Mouse (Mus musculus): Measurements from ENCODE around the gene Cachd1. TPM values are rescaled to one million over a fixed set of nuclear protein-coding genes. Genes with fewer than 3 reads are reported as not detected.

Cachd1 gene
- polyA plus RNA-seq, 1 experiment, result 43.1 TPM

GRCm38 (mm10) chr4:101043691-101044090 lies 267.2 kb downstream of the Cachd1 start:
- WGBS, result 73% methylated on average over 2 of the region's 2 CpGs
- Histone ChIP-seq H3K4me3 (replicated peaks; ENCODE audit: extremely low read depth, low read depth, low read length) (no peak overlapping the region), H3K4me1 (ENCODE audit: control insufficient read depth, insufficient read depth, low read length) (no peaks in the 10 kb centered on the region)
- TF ChIP-seq CTCF (IDR thresholded peaks at IDR 0.05; ENCODE audit: insufficient read depth, low read length) (no peak), POLR2A (IDR thresholded peaks at IDR 0.05; ENCODE audit: borderline replicate concordance, extremely low read depth, low read depth, low read length) (no peak)
- no peak for DNase-seq

- no peak overlapping the region for H3K4me3 ChIP-seq (replicated peaks; ENCODE audit: extremely low read depth, low read depth, low read length)
- TF ChIP-seq POLR2A (IDR thresholded peaks at IDR 0.05; ENCODE audit: borderline replicate concordance, extremely low read depth, low read depth, low read length) (no peak), CTCF (IDR thresholded peaks at IDR 0.05; ENCODE audit: insufficient read depth, low read length) (no peak)
Observed at GRCm38 (mm10) chr4:101044149-101044548, 267.7 kb downstream of the Cachd1 start.

DNA sequence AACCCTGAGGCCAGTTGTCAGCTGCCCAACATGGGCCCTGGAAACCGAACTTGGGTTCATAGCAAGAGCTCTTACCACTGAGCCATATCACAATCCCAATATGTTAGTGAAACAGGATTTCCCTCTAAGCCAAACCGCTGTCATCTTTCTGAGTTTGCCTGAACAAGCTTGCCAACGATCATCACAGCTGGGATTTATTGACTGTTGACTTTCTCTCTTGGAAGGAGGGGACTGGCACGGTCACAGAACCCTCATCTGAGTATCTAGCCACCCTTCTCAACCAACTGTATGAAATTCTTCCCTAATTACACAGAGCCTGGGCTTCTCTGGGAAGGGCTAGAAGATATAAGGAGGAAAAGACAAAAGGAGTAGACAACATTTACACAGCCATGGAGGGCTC lies 270.1 kb downstream of the Cachd1 start:
- Histone ChIP-seq H3K4me1 (ENCODE audit: control insufficient read depth, insufficient read depth, low read length) (no peaks in the 10 kb centered on the region), H3K4me3 (replicated peaks; ENCODE audit: extremely low read depth, low read depth, low read length) (no peak overlapping the region)
- no peak for DNase-seq
- WGBS, result 51% methylated on average over 4 of the region's 4 CpGs
- TF ChIP-seq CTCF (IDR thresholded peaks at IDR 0.05; ENCODE audit: insufficient read depth, low read length) (no peak), POLR2A (IDR thresholded peaks at IDR 0.05; ENCODE audit: borderline replicate concordance, extremely low read depth, low read depth, low read length) (no peak)

More at GRCm38 (mm10) chr4:101044149-101044548, 267.7 kb downstream of the Cachd1 start:
- DNase-seq, result no peak
- no peaks in the 10 kb centered on the region for H3K4me1 ChIP-seq (ENCODE audit: control insufficient read depth, insufficient read depth, low read length)

- DNase-seq, result no peak
- 34% methylated on average over 2 of the region's 2 CpGs for WGBS
- Histone ChIP-seq H3K4me3 (replicated peaks; ENCODE audit: extremely low read depth, low read depth, low read length) (no peak overlapping the region), H3K4me1 (ENCODE audit: control insufficient read depth, insufficient read depth, low read length) (no peaks in the 10 kb centered on the region)
- TF ChIP-seq CTCF (IDR thresholded peaks at IDR 0.05; ENCODE audit: insufficient read depth, low read length) (no peak), POLR2A (IDR thresholded peaks at IDR 0.05; ENCODE audit: borderline replicate concordance, extremely low read depth, low read depth, low read length) (no peak)
Observed at GRCm38 (mm10) chr4:101062146-101062545, 285.7 kb downstream of the Cachd1 start.

- TF ChIP-seq POLR2A (IDR thresholded peaks at IDR 0.05; ENCODE audit: borderline replicate concordance, extremely low read depth, low read depth, low read length), result no peak
- TF ChIP-seq CTCF (IDR thresholded peaks at IDR 0.05; ENCODE audit: insufficient read depth, low read length), result no peak
- DNase-seq, result no peak
- H3K4me1 ChIP-seq (ENCODE audit: control insufficient read depth, insufficient read depth, low read length), result no peaks in the 10 kb centered on the region; the same call in 1 of the 2 replicates
- 48% methylated on average over 5 of the region's 5 CpGs for WGBS
- H3K4me3 ChIP-seq (replicated peaks; ENCODE audit: extremely low read depth, low read depth, low read length), result no peak overlapping the region
Observed at GRCm38 (mm10) chr4:101066401-101066800, 289.9 kb downstream of the Cachd1 start.

- no peak for TF ChIP-seq CTCF (IDR thresholded peaks at IDR 0.05; ENCODE audit: insufficient read depth, low read length)
- TF ChIP-seq POLR2A (IDR thresholded peaks at IDR 0.05; ENCODE audit: borderline replicate concordance, extremely low read depth, low read depth, low read length), result no peak
- no peaks in the 10 kb centered on the region; the same call in 1 of the 2 replicates for H3K4me1 ChIP-seq (ENCODE audit: control insufficient read depth, insufficient read depth, low read length)
- DNase-seq, result no peak
- 4% methylated on average over 50 of the region's 54 CpGs for WGBS
- peak within 1 kb of the TSS; percentile 78 for H3K4me3 ChIP-seq (replicated peaks; ENCODE audit: extremely low read depth, low read depth, low read length)
Observed at GRCm38 (mm10) chr4:101068786-101069153, 292.3 kb downstream of the Cachd1 start, which contains the start of gene Raver2. Gene Raver2, plus strand, starts transcription at chr4:101068983.

DNA sequence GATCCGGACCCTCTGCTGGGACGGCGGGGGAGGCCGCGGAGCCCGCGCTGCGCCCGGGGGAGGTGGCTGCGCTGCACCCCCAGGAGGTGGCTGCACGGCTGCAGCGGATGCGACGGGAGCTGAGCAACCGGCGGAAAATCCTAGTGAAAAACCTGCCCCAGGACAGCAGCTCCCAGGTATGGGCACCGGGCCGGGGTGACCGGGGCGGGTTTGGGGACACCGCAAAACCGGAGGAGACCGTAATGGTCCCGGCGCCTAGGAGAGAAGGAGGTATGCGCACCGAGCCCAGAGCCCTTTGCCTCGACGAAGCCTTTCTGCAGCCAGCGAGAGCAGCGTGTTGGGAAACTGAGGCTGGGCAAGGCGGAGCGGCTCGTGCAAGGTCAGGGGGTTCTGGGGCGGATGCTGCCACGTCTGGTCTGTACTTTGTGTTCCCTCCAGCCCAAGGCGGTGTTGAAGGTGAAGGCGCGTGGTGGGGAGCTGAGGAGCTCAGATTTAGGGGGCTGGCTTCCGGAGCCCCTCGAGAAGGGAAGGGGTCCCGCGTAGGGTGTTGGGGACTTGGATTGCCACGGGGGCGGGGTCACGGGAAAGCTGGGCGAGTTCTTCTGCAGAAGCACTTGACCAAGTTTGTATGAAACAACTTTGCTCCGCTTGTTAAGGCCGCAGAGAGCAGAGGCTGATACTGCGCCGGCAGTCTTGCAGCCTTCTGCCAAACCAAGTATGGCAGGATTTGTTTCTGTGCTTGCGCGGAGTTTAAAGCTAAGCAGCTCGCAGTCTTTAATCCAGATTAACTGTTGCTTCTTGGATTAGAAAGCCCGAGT lies 292.9 kb downstream of the Cachd1 start:
- no peak for TF ChIP-seq POLR2A (IDR thresholded peaks at IDR 0.05; ENCODE audit: borderline replicate concordance, extremely low read depth, low read depth, low read length)
- WGBS, result 2% methylated on average over 55 of the region's 55 CpGs
- peak; percentile 49 for DNase-seq
- Histone ChIP-seq H3K4me3 (replicated peaks; ENCODE audit: extremely low read depth, low read depth, low read length) (peak overlapping the region; percentile 78), H3K4me1 (ENCODE audit: control insufficient read depth, insufficient read depth, low read length) (no peaks in the 10 kb centered on the region; the same call in 1 of the 2 replicates)

- 31% methylated on average over 4 of the region's 4 CpGs for WGBS
- Histone ChIP-seq H3K4me1 (ENCODE audit: control insufficient read depth, insufficient read depth, low read length) (no peaks in the 10 kb centered on the region; the same call in 1 of the 2 replicates), H3K4me3 (replicated peaks; ENCODE audit: extremely low read depth, low read depth, low read length) (no peak overlapping the region)
- no peak for TF ChIP-seq CTCF (IDR thresholded peaks at IDR 0.05; ENCODE audit: insufficient read depth, low read length)
- TF ChIP-seq POLR2A (IDR thresholded peaks at IDR 0.05; ENCODE audit: borderline replicate concordance, extremely low read depth, low read depth, low read length), result no peak
- no peak for DNase-seq
Observed at GRCm38 (mm10) chr4:101071570-101071969, 295.1 kb downstream of the Cachd1 start.

- DNase-seq, result no peak
- Histone ChIP-seq H3K4me3 (replicated peaks; ENCODE audit: extremely low read depth, low read depth, low read length) (no peak overlapping the region), H3K4me1 (ENCODE audit: control insufficient read depth, insufficient read depth, low read length) (peaks cover 2% of the 10 kb centered on the region; the same call in 1 of the 2 replicates)
- 57% methylated on average over 3 of the region's 3 CpGs for WGBS
- TF ChIP-seq POLR2A (IDR thresholded peaks at IDR 0.05; ENCODE audit: borderline replicate concordance, extremely low read depth, low read depth, low read length), result no peak
- TF ChIP-seq CTCF (IDR thresholded peaks at IDR 0.05; ENCODE audit: insufficient read depth, low read length), result no peak
Observed at GRCm38 (mm10) chr4:101076425-101076824, 299.9 kb downstream of the Cachd1 start.

Other genes with a start within 250 kb of the Cachd1 start
- gene Gm10577, start 244.0 kb downstream of the Cachd1 start, polyA plus RNA-seq (2012; rRNA removed), result not detected in 2 replicates

Data from lung, adult 2 months (tissue).